Mouse (Mus musculus): ENCODE results near the gene Cpeb4. TPM values are rescaled to one million over a fixed set of nuclear protein-coding genes. Genes with fewer than 3 reads are reported as not detected.
"Not testable (repeated sequence)": the region's sequence is repeated elsewhere in the genome, so short reads cannot be mapped to it uniquely, and the experiment has no call there.

Cpeb4 gene
- polyA plus RNA-seq, 1 experiment from 2014 or later = 4.2 TPM

GRCm38 (mm10) chr11:31835352-31835751 lies 36.7 kb upstream of the Cpeb4 start:
- Histone ChIP-seq H3K4me2 (replicated peaks) (no peak overlapping the region), H3K4me3 (replicated peaks) (no peak overlapping the region), H3K9ac (no peak overlapping the region), H3K27me3 (replicated peaks) (no peaks in the 10 kb centered on the region), H3K27ac (no peak overlapping the region), H3K9me3 (no peaks in the 10 kb centered on the region), H3K4me1 (replicated peaks) (peaks cover 12% of the 10 kb centered on the region), H3K36me3 (no peaks in the 10 kb centered on the region)
- 65% methylated on average over 3 of the region's 3 CpGs for WGBS
- no peak for ATAC-seq

GRCm38 (mm10) chr11:31837243-31837642 lies 34.8 kb upstream of the Cpeb4 start:
- Histone ChIP-seq H3K27me3 (replicated peaks) (no peaks in the 10 kb centered on the region), H3K27ac (no peak overlapping the region), H3K4me2 (replicated peaks) (no peak overlapping the region), H3K4me1 (replicated peaks) (peaks cover 6% of the 10 kb centered on the region; the same call in 1 of the 2 replicates), H3K9ac (no peak overlapping the region), H3K9me3 (no peaks in the 10 kb centered on the region), H3K36me3 (no peaks in the 10 kb centered on the region), H3K4me3 (replicated peaks) (no peak overlapping the region)
- 94% methylated on average over 3 of the region's 3 CpGs for WGBS
- ATAC-seq = no peak

GRCm38 (mm10) chr11:31837753-31838152 lies 34.3 kb upstream of the Cpeb4 start:
- WGBS = 90% methylated on average over 4 of the region's 4 CpGs
- ATAC-seq = no peak

GRCm38 (mm10) chr11:31838442-31839083 lies 33.4 kb upstream of the Cpeb4 start:
- WGBS = 51% methylated on average over 7 of the region's 7 CpGs
- Histone ChIP-seq H3K36me3 (no peaks in the 10 kb centered on the region), H3K4me3 (replicated peaks) (no peak overlapping the region), H3K27ac (no peak overlapping the region), H3K9me3 (no peaks in the 10 kb centered on the region), H3K9ac (no peak overlapping the region), H3K4me1 (replicated peaks) (peaks cover 6% of the 10 kb centered on the region; the same call in 1 of the 2 replicates), H3K4me2 (replicated peaks) (no peak overlapping the region), H3K27me3 (replicated peaks) (no peaks in the 10 kb centered on the region)
- ATAC-seq = peak; percentile 73

More at GRCm38 (mm10) chr11:31837753-31838152, 34.3 kb upstream of the Cpeb4 start:
- H3K4me2 ChIP-seq (replicated peaks) = no peak overlapping the region
- H3K9me3 ChIP-seq = no peaks in the 10 kb centered on the region
- no peak overlapping the region for H3K9ac ChIP-seq
- H3K27ac ChIP-seq = no peak overlapping the region
- H3K4me1 ChIP-seq (replicated peaks) = peaks cover 6% of the 10 kb centered on the region; the same call in 1 of the 2 replicates
- no peak overlapping the region for H3K4me3 ChIP-seq (replicated peaks)
- H3K27me3 ChIP-seq (replicated peaks) = no peaks in the 10 kb centered on the region
- no peaks in the 10 kb centered on the region for H3K36me3 ChIP-seq

GRCm38 (mm10) chr11:31839084-31839460 lies 32.9 kb upstream of the Cpeb4 start:
- Histone ChIP-seq H3K27ac (no peak overlapping the region), H3K4me2 (replicated peaks) (no peak overlapping the region), H3K9ac (no peak overlapping the region), H3K36me3 (no peaks in the 10 kb centered on the region), H3K27me3 (replicated peaks) (no peaks in the 10 kb centered on the region), H3K9me3 (no peaks in the 10 kb centered on the region), H3K4me3 (replicated peaks) (no peak overlapping the region), H3K4me1 (replicated peaks) (peaks cover 6% of the 10 kb centered on the region; the same call in 1 of the 2 replicates)
- 68% methylated on average over 6 of the region's 6 CpGs for WGBS
- ATAC-seq = no peak

GRCm38 (mm10) chr11:31842171-31842959 lies 29.6 kb upstream of the Cpeb4 start:
- 80% methylated on average over 5 of the region's 5 CpGs for WGBS
- H3K4me2 ChIP-seq (replicated peaks) = no peak overlapping the region

GRCm38 (mm10) chr11:31843177-31843833 lies 28.7 kb upstream of the Cpeb4 start:
- Histone ChIP-seq H3K27me3 (replicated peaks) (no peaks in the 10 kb centered on the region), H3K9ac (no peak overlapping the region), H3K27ac (no peak overlapping the region), H3K4me2 (replicated peaks) (no peak overlapping the region), H3K36me3 (no peaks in the 10 kb centered on the region), H3K9me3 (no peaks in the 10 kb centered on the region), H3K4me1 (replicated peaks) (peaks cover 6% of the 10 kb centered on the region; the same call in 1 of the 2 replicates), H3K4me3 (replicated peaks) (no peak overlapping the region)
- WGBS = 75% methylated on average over 7 of the region's 7 CpGs
- peak; percentile 62 for ATAC-seq

More at GRCm38 (mm10) chr11:31842171-31842959, 29.6 kb upstream of the Cpeb4 start:
- H3K27ac ChIP-seq = no peak overlapping the region
- no peaks in the 10 kb centered on the region for H3K36me3 ChIP-seq
- H3K4me3 ChIP-seq (replicated peaks) = no peak overlapping the region
- no peaks in the 10 kb centered on the region for H3K9me3 ChIP-seq
- ATAC-seq = no peak
- H3K27me3 ChIP-seq (replicated peaks) = no peaks in the 10 kb centered on the region
- peaks cover 6% of the 10 kb centered on the region; the same call in 1 of the 2 replicates for H3K4me1 ChIP-seq (replicated peaks)
- no peak overlapping the region for H3K9ac ChIP-seq

GRCm38 (mm10) chr11:31843834-31844188 lies 28.2 kb upstream of the Cpeb4 start:
- H3K27me3 ChIP-seq (replicated peaks) = no peaks in the 10 kb centered on the region
- no peak overlapping the region for H3K9ac ChIP-seq
- WGBS = 56% methylated on average over 5 of the region's 5 CpGs
- H3K4me3 ChIP-seq (replicated peaks) = no peak overlapping the region
- no peaks in the 10 kb centered on the region for H3K9me3 ChIP-seq
- no peak overlapping the region for H3K4me2 ChIP-seq (replicated peaks)
- peak; percentile 87 for ATAC-seq
- H3K4me1 ChIP-seq (replicated peaks) = 0 out of 2 replicates have a peak, but pooled peaks cover 1% of the 10 kb centered on the region
- H3K36me3 ChIP-seq = no peaks in the 10 kb centered on the region
- H3K27ac ChIP-seq = no peak overlapping the region

- WGBS = 88% methylated on average over 1 of the region's 1 CpGs
- not testable (repeated sequence) for H3K4me3 ChIP-seq (replicated peaks); H3K27ac ChIP-seq
These were observed 26.9 kb upstream of the Cpeb4 start for GRCm38 (mm10) chr11:31845111-31845510.

GRCm38 (mm10) chr11:31846771-31847468 lies 25.1 kb upstream of the Cpeb4 start:
- H3K4me1 ChIP-seq (replicated peaks) = no peaks in the 10 kb centered on the region
- no peak overlapping the region for H3K4me2 ChIP-seq (replicated peaks)
- H3K27ac ChIP-seq = no peak overlapping the region
- H3K9ac ChIP-seq = no peak overlapping the region
- no peaks in the 10 kb centered on the region for H3K36me3 ChIP-seq
- H3K27me3 ChIP-seq (replicated peaks) = no peaks in the 10 kb centered on the region
- no peak overlapping the region for H3K4me3 ChIP-seq (replicated peaks)
- no peak for ATAC-seq
- 76% methylated on average over 9 of the region's 9 CpGs for WGBS
- no peaks in the 10 kb centered on the region for H3K9me3 ChIP-seq

More at GRCm38 (mm10) chr11:31845111-31845510, 26.9 kb upstream of the Cpeb4 start:
- H3K36me3 ChIP-seq; H3K4me1 ChIP-seq (replicated peaks); H3K4me2 ChIP-seq (replicated peaks); H3K9ac ChIP-seq; ATAC-seq; H3K9me3 ChIP-seq; H3K27me3 ChIP-seq (replicated peaks): not testable (repeated sequence)

- Histone ChIP-seq H3K9me3 (no peaks in the 10 kb centered on the region), H3K36me3 (no peaks in the 10 kb centered on the region), H3K4me3 (replicated peaks) (no peak overlapping the region), H3K9ac (no peak overlapping the region), H3K27ac (no peak overlapping the region), H3K4me1 (replicated peaks) (no peaks in the 10 kb centered on the region), H3K27me3 (replicated peaks) (no peaks in the 10 kb centered on the region), H3K4me2 (replicated peaks) (no peak overlapping the region)
- no peak for ATAC-seq
- WGBS = 82% methylated on average over 5 of the region's 5 CpGs
These were observed 24.6 kb upstream of the Cpeb4 start for GRCm38 (mm10) chr11:31847469-31847805.

GRCm38 (mm10) chr11:31848725-31849124 lies 23.3 kb upstream of the Cpeb4 start:
- no peaks in the 10 kb centered on the region for H3K36me3 ChIP-seq
- no peak overlapping the region for H3K27ac ChIP-seq
- no peaks in the 10 kb centered on the region for H3K9me3 ChIP-seq
- no peaks in the 10 kb centered on the region for H3K27me3 ChIP-seq (replicated peaks)
- no peak for ATAC-seq
- no peaks in the 10 kb centered on the region for H3K4me1 ChIP-seq (replicated peaks)
- H3K4me2 ChIP-seq (replicated peaks) = no peak overlapping the region
- 77% methylated on average over 4 of the region's 4 CpGs for WGBS
- no peak overlapping the region for H3K9ac ChIP-seq
- H3K4me3 ChIP-seq (replicated peaks) = no peak overlapping the region

All from intestine, embryonic 15.5 days (tissue).